Mouse (Mus musculus) urinary bladder, postnatal 10 days (tissue): ENCODE measurements around the gene Rbbp5.

Experiments used
- DNase-seq: peaks from one replicate; pipeline ENCODE4 v3.0.0; 2022; ENCODE audit warnings: low spot score

Gene Rbbp5

DNA sequence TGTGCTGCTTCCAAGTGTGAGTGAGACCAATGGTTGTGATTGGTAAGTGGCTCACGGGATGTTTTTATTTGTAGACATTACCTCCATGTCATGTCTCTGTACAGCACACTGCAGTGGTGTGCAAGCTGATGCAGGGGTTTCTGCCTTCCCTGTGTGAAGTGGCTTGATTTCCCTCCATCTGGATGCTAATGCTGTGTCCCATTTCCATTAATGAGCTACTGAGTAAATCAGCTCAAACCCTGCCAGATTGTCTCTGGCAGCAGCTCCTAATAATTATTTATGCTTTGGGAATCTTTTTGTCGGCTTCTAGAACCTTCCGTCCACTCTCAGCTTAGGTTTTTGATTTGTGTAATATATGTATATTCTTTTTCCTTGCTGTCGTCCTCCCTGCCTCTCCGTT is 28.0 kb downstream of the Rbbp5 start:
- no peak for DNase-seq

GRCm38 (mm10) chr1:132506058-132506457 is 28.9 kb downstream of the Rbbp5 start, which contains the start of gene Tmem81:
TSS of gene Tmem81 (plus strand) at chr1:132506230.
- no peak for DNase-seq

- DNase-seq: no peak
Measured at GRCm38 (mm10) chr1:132506656-132507055, 29.5 kb downstream of the Rbbp5 start.

DNA sequence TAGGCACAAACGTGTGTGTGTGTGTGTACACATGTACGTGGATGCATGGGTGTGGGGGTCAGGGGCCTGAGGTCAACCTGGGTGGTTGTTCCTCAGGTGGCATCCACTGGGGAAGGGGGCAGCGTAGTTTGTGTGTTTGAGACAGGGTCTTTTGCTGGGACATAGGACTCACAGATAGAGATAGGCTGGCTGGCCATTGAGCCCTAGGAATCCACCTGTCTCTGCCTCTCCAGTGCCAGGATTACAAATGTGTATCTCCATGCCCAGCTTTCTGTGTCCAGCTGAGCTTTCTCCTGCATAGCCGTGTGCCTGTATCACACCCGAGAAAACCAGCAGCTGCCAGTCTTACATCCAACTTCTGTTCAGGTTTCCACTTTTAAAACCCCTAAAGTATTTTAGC is 32.6 kb downstream of the Rbbp5 start:
- DNase-seq: no peak

DNA sequence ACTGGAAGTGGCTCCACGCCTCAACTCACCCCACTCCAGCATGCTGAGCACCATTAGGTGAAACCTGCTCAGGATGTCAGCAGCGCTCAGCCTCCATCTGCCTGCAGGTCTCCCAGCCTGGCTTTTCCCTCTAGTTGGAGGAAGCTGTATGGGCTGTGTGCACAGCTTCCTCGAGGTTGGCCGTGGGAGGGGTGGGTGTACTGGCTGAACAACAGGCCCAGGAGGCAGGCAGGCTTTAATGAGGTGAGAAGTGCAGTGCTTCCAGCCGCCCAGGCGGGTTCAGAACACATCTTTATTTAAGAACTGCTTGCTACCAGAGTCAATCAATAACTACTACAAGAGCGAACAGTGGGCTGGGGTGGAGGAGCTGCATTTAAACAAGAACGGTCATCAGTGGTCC is 34.4 kb downstream of the Rbbp5 start:
- no peak for DNase-seq

GRCm38 (mm10) chr1:132512106-132512505 is 34.9 kb downstream of the Rbbp5 start:
- no peak for DNase-seq

DNA sequence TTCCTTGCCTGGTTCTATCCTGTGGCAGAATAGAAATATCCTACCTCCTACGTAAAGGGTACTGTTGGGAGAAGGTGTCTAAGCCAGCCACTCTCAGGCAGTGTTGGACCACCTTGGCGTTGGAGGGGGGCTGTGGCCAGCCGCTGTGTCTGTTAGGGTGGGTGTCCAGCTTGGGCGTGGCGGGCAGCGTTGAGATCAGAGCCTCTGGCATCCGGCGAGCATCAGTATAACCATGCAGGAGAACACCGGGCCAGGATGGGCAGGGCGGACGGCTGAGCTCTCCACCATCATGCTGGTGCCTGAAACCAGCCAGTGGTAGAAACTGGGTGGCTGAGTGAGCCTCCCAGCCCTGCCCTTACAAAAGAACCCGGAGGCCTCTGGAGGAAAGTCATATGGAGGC is 38.2 kb downstream of the Rbbp5 start:
- DNase-seq: no peak

DNA sequence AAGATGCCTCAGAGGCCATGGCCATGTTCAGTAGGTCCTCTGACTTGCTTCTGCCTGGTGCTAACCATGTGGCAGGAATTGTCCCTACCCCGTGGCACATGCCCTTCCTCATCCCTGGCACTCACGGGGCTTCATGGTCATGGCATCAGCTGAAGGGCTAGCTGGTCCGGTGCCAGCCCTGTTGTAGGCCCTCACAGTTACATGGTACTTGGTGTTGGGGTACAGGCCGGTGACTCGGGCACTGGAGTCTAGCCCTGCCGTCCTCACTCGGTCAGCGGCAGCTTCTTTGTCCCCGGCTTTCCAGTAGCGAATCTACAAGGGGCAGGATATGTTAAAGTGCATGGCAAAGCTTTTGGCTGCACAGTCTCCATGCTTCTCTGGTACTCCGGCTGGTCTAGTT is 39.6 kb downstream of the Rbbp5 start:
- no peak for DNase-seq

GRCm38 (mm10) chr1:132518621-132519020 is 41.5 kb downstream of the Rbbp5 start:
- DNase-seq: no peak

DNA sequence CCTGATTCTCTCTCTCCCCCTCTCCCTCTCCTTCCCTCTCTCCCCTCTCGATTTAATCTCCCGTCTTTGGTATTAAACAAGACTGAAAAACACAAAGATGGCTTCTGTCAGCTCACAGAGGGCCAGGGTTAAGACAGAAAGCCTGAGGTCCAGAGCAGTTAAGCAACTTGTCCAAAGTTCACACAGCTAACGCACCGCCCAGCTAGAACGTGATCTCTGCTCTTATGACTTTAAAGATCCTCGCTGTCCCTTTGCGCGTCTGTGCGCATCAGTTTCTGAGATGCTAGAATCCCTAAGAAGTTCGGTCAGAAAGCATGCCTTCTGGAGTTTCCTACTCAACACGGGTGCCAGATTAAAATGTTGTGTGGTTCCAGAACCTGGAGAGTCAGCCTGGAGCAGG is 42.6 kb downstream of the Rbbp5 start:
- DNase-seq: no peak

GRCm38 (mm10) chr1:132520764-132521163 is 43.6 kb downstream of the Rbbp5 start:
- no peak for DNase-seq

- DNase-seq: no peak
Measured at GRCm38 (mm10) chr1:132523048-132523447, 45.9 kb downstream of the Rbbp5 start.

GRCm38 (mm10) chr1:132523920-132524319 is 46.8 kb downstream of the Rbbp5 start:
- no peak for DNase-seq

GRCm38 (mm10) chr1:132525832-132526231 is 48.7 kb downstream of the Rbbp5 start:
- DNase-seq: no peak

- DNase-seq: no peak
Measured at GRCm38 (mm10) chr1:132528071-132528470, 50.9 kb downstream of the Rbbp5 start.

DNA sequence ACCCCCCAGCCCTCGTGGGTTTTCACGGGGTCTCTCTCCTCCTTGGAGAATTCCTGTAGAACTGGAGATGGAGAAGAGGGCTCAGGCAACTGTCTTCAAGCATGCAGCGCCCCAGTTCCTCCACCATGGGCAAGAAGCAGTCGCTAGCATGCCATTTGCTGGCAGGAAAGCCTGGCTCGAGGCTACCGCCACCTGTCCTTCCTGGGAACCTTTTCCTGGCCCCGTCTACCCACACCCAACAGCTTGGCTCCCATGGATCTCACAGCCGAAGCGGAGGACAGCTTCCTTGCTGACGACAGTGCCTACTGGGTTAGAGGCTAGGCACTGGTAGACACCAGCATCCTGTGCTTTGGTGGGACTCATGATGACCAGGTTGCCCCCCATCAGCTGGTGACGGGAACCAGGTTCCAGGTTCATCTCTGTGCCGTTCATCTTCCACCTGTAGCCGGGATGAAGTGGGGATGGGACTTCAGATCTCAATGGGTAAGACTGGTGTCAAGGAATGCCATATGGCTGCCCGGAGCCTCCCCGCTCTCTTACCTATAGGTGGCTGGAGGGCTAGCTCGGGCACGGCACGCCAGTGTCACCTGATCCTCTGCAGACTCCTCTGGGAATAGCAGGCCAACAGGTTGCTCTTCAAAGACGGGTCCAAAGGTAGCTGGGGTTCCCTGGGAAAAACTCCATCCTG is 51.6 kb downstream of the Rbbp5 start:
- DNase-seq: no peak

DNA sequence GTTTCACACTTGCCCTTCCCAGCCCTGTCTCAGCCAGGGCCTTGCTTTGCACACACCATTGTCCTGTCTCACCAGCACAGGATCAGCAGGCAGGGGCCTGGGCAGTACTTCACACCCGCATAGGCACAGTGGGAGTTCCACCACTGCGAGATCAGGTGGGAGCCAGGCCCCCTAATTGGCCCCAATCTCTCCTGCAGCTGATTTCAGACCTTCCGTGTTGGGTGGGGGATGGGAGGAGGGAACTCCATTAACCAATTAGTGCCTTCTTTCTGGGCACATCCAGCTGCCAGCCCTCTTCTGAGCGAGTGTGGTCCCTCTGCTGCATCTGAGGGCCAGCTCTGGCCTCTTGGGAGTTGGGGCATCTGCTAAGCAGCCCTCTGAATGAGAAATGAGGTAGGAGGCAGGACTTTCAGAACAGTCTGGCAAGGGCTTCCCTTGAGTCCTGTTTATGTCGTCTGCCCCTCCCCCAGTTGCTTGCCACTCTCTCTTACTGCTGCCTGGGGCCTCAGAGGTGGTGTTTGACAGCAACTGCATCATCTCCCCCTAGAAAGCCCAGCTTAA is 53.5 kb downstream of the Rbbp5 start:
- no peak for DNase-seq

- DNase-seq: no peak
Measured at GRCm38 (mm10) chr1:132532521-132532920, 55.4 kb downstream of the Rbbp5 start.

- no peak for DNase-seq
Measured at GRCm38 (mm10) chr1:132533840-132534239, 56.7 kb downstream of the Rbbp5 start.

GRCm38 (mm10) chr1:132535541-132535940 is 58.4 kb downstream of the Rbbp5 start:
- no peak for DNase-seq

- no peak for DNase-seq
Measured at GRCm38 (mm10) chr1:132536416-132536815, 59.3 kb downstream of the Rbbp5 start.

GRCm38 (mm10) chr1:132537736-132538135 is 60.6 kb downstream of the Rbbp5 start:
- DNase-seq: no peak

GRCm38 (mm10) chr1:132540701-132541100 is 63.5 kb downstream of the Rbbp5 start:
- no peak for DNase-seq

- no peak for DNase-seq
Measured at GRCm38 (mm10) chr1:132541171-132541823, 64.1 kb downstream of the Rbbp5 start.
